Mouse (Mus musculus) C2C12 (cell line): ENCODE data around the gene Zcwpw1. TPM values are rescaled to one million over a fixed set of nuclear protein-coding genes. Genes with fewer than 3 reads are reported as not detected.

Experiments used
- H3K27me3 ChIP-seq: one replicate; pipeline ENCODE4 v1.6.1; 2011; ENCODE audit not compliant: control insufficient read depth, insufficient read depth, insufficient read length
- H3K36me3 ChIP-seq: one replicate; pipeline ENCODE4 v1.6.1; 2011; ENCODE audit not compliant: control insufficient read depth, insufficient read depth
- H3K4me3 ChIP-seq: one replicate; pipeline ENCODE4 v1.5.1; 2011; ENCODE audit warnings: mild to moderate bottlenecking, control low read depth; ENCODE audit not compliant: poor library complexity, insufficient read depth, severe bottlenecking
- H3K79me2 ChIP-seq: one replicate; pipeline ENCODE4 v1.6.1; 2011; ENCODE audit not compliant: control insufficient read depth, insufficient read depth
- H3K79me3 ChIP-seq: one replicate; pipeline ENCODE4 v1.6.1; 2011; ENCODE audit warnings: low read depth, control low read depth
- H3ac ChIP-seq: one replicate; pipeline ENCODE3; 2011; ENCODE audit warnings: low read depth; ENCODE audit not compliant: control insufficient read depth, insufficient read length
- CEBPB ChIP-seq: IDR thresholded peaks from one replicate; pipeline ENCODE4 v1.6.1; 2011; ENCODE audit warnings: low read depth, mild to moderate bottlenecking, control low read depth, moderate library complexity
- CTCF ChIP-seq: IDR thresholded peaks from one replicate; pipeline ENCODE4 v1.5.1; 2011; ENCODE audit not compliant: control insufficient read depth, insufficient read depth, insufficient read length
- FOSL1 ChIP-seq: IDR thresholded peaks from one replicate; pipeline ENCODE4 v1.8.0; 2011; ENCODE audit warnings: mild to moderate bottlenecking, low read length; ENCODE audit not compliant: poor library complexity, insufficient read depth, severe bottlenecking
- MAX ChIP-seq: IDR thresholded peaks from one replicate; pipeline ENCODE4 v1.6.1; 2011; ENCODE audit warnings: mild to moderate bottlenecking, control low read depth
- MYOD1 ChIP-seq: IDR thresholded peaks from one replicate; pipeline ENCODE4 v1.6.1; 2011; ENCODE audit warnings: low read depth; ENCODE audit not compliant: control insufficient read depth, insufficient read length
- MYOG ChIP-seq: IDR thresholded peaks from one replicate; pipeline ENCODE4 v1.6.1; 2011; ENCODE audit not compliant: control insufficient read depth, insufficient read length; ENCODE audit errors: extremely low read depth
- USF1 ChIP-seq: IDR thresholded peaks from one replicate; pipeline ENCODE4 v1.6.1; 2011; ENCODE audit warnings: low read depth, mild to moderate bottlenecking, control low read depth, moderate library complexity
- polyA plus RNA-seq: library from polyadenylated mRNA; unstranded; fragments of >200 nt; fragmentation: generic; extraction: Trizol; gene quantifications from one replicate; pipeline ENCODE4 v1.2.1, GENCODE M21; 2012; ENCODE audit warnings: missing spikeins

Gene Zcwpw1
- polyA plus RNA-seq, 1 experiment = 0.73 TPM

- H3K36me3 ChIP-seq = peaks cover 52% of the 10 kb centered on the region
- TF ChIP-seq CEBPB (no peak), MAX (no peak), MYOG (no peak), FOSL1 (no peak), USF1 (no peak), CTCF (no peak), MYOD1 (no peak)
- peak overlapping the region; percentile 61 for H3ac ChIP-seq
- H3K4me3 ChIP-seq = no peak overlapping the region
- H3K79me2 ChIP-seq = peaks cover 62% of the 10 kb centered on the region
- H3K79me3 ChIP-seq = peaks cover 36% of the 10 kb centered on the region
- no peaks in the 10 kb centered on the region for H3K27me3 ChIP-seq
Observed at GRCm38 (mm10) chr5:137784546-137784945, 3.1 kb upstream of the Zcwpw1 start.

- peak overlapping the region; percentile 79 for H3K4me3 ChIP-seq
- no peaks in the 10 kb centered on the region for H3K27me3 ChIP-seq
- peaks cover 54% of the 10 kb centered on the region for H3K79me2 ChIP-seq
- H3ac ChIP-seq = peak overlapping the region; percentile 80
- H3K79me3 ChIP-seq = peaks cover 34% of the 10 kb centered on the region
- peaks cover 47% of the 10 kb centered on the region for H3K36me3 ChIP-seq
- no peak for TF ChIP-seq USF1
Observed at GRCm38 (mm10) chr5:137785164-137786031, 2.2 kb upstream of the Zcwpw1 start.

- Histone ChIP-seq H3K36me3 (peaks cover 39% of the 10 kb centered on the region), H3K4me3 (peak overlapping the region; percentile 79), H3K27me3 (no peaks in the 10 kb centered on the region), H3K79me3 (peaks cover 34% of the 10 kb centered on the region), H3ac (peak overlapping the region; percentile 80), H3K79me2 (peaks cover 46% of the 10 kb centered on the region)
- TF ChIP-seq CEBPB (no peak), USF1 (peak; percentile 89), MYOD1 (no peak), MYOG (no peak), FOSL1 (no peak), MAX (peak; percentile 95), CTCF (no peak)
Observed at GRCm38 (mm10) chr5:137786109-137786942, 1.3 kb upstream of the Zcwpw1 start.

- H3K36me3 ChIP-seq = peaks cover 21% of the 10 kb centered on the region
- H3K4me3 ChIP-seq = no peak overlapping the region
- H3K27me3 ChIP-seq = no peaks in the 10 kb centered on the region
- peaks cover 27% of the 10 kb centered on the region for H3K79me2 ChIP-seq
- peaks cover 24% of the 10 kb centered on the region for H3K79me3 ChIP-seq
- H3ac ChIP-seq = no peak overlapping the region
- TF ChIP-seq CTCF (no peak), MYOD1 (no peak), CEBPB (no peak), MYOG (no peak), USF1 (no peak), MAX (no peak), FOSL1 (no peak)
Observed at GRCm38 (mm10) chr5:137788171-137788570, 573 bp downstream of the Zcwpw1 start.

- Histone ChIP-seq H3ac (no peak overlapping the region), H3K79me3 (peaks cover 15% of the 10 kb centered on the region), H3K79me2 (peaks cover 19% of the 10 kb centered on the region), H3K27me3 (no peaks in the 10 kb centered on the region), H3K36me3 (peaks cover 12% of the 10 kb centered on the region), H3K4me3 (no peak overlapping the region)
- TF ChIP-seq MYOD1 (no peak), MYOG (no peak), FOSL1 (no peak), USF1 (no peak), CTCF (no peak), CEBPB (no peak), MAX (no peak)
Observed at GRCm38 (mm10) chr5:137788946-137789531, 1.4 kb downstream of the Zcwpw1 start.
